Mouse (Mus musculus) forebrain, embryonic 11.5 days (tissue): ENCODE data around the gene Gcc1. TPM values are rescaled to one million over a fixed set of nuclear protein-coding genes. Genes with fewer than 3 reads are reported as not detected.

Experiments
- ATAC-seq: fragments of 200-750 bp; cut with Nextera tagmentation; replicated peaks from 2 replicates; pipeline ENCODE4 v1.8.0; 2017; ENCODE audit warnings: moderate TSS enrichment; ENCODE audit not compliant: low FRiP score
- DNase-seq: peaks from one replicate; pipeline ENCODE4 v3.0.0-alpha.2; 2017; ENCODE audit warnings: low spot score
- H3K27ac ChIP-seq: fragments of 300-500 bp; sonication (generic); 2 replicates; pipeline ENCODE4 v1.5.1; 2014; ENCODE audit warnings: low read depth, low read length
- H3K27me3 ChIP-seq: fragments of 300-500 bp; sonication (generic); 2 replicates; pipeline ENCODE4 v1.6.1; 2014; ENCODE audit warnings: mild to moderate bottlenecking, low read length, mixed read lengths; ENCODE audit not compliant: control insufficient read depth, insufficient read depth
- H3K36me3 ChIP-seq: fragments of 300-500 bp; sonication (generic); 2 replicates; pipeline ENCODE4 v1.6.1; 2014; ENCODE audit warnings: mild to moderate bottlenecking, low read length, moderate library complexity, mixed read lengths; ENCODE audit not compliant: control insufficient read depth, insufficient read depth
- H3K4me1 ChIP-seq: fragments of 300-500 bp; sonication (generic); replicated peaks from 2 replicates; pipeline ENCODE4 v1.6.1; 2014; ENCODE audit warnings: low read length, mixed read lengths; ENCODE audit not compliant: control insufficient read depth, insufficient read depth
- H3K4me2 ChIP-seq: fragments of 300-500 bp; sonication (generic); 2 replicates; pipeline ENCODE4 v1.6.1; 2014; ENCODE audit warnings: low read depth, mild to moderate bottlenecking, low read length, moderate library complexity, mixed read lengths; ENCODE audit not compliant: severe bottlenecking
- H3K4me3 ChIP-seq: fragments of 300-500 bp; sonication (generic); 2 replicates; pipeline ENCODE4 v1.5.1; 2014; ENCODE audit warnings: low read depth, low read length
- H3K9ac ChIP-seq: fragments of 300-500 bp; sonication (generic); 2 replicates; pipeline ENCODE4 v1.6.1; 2014; ENCODE audit warnings: low read length
- H3K9me3 ChIP-seq: fragments of 300-500 bp; sonication (generic); 2 replicates; pipeline ENCODE4 v1.6.1; 2016; ENCODE audit warnings: low read length, mixed read lengths; ENCODE audit not compliant: control insufficient read depth
- WGBS: fragments of 180-500 bp; shearing (Covaris S2); extraction: QIAGEN DNeasy Blood & Tissue Kit; methylation state at CpG from one replicate; pipeline ENCODE4 v1.1.7; 2014; 5-methylcytosine and 5-hydroxymethylcytosine counted together
- polyA plus RNA-seq: library from polyadenylated mRNA; unstranded; fragments of >200 nt; fragmentation: Nextera tagmentation; extraction: Ambion mirVana; gene quantifications from 2 replicates; pipeline ENCODE4 v1.2.1, GENCODE M21; 2014

Gcc1 gene
- polyA plus RNA-seq, 1 experiment from 2014 or later = 10.4 TPM

DNA sequence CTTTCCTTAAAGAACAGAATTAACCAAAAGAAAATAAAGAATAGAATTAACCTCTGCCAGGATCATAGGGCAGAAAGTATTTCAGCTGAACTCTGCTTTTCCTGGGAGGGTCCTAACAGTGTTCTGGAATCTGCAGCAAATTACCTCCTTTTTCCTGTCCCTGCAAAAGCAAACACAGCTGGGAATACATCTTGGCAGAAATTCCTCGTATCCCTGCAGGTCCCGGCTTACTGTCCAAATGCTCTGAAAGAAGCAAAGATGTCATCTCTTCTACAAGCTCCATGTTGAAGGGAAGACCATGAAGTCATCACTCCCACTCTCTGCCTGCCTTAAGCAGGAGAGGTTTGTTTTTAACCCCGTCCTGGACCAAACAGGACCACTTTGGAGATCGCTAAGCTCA is 11.2 kb downstream of the Gcc1 start:
- DNase-seq (no peak), ATAC-seq (no peak)
- H3K4me1 ChIP-seq = peaks cover 11% of the 10 kb centered on the region
- no peaks in the 10 kb centered on the region for H3K27me3 ChIP-seq
- no peak overlapping the region for H3K9ac ChIP-seq
- no peak overlapping the region for H3K4me2 ChIP-seq
- no peak overlapping the region for H3K4me3 ChIP-seq
- no peaks in the 10 kb centered on the region for H3K9me3 ChIP-seq
- peaks cover 4% of the 10 kb centered on the region; the same call in 1 of the 2 replicates for H3K36me3 ChIP-seq
- 81% methylated on average over 4 of the region's 4 CpGs for WGBS
- H3K27ac ChIP-seq = no peak overlapping the region

DNA sequence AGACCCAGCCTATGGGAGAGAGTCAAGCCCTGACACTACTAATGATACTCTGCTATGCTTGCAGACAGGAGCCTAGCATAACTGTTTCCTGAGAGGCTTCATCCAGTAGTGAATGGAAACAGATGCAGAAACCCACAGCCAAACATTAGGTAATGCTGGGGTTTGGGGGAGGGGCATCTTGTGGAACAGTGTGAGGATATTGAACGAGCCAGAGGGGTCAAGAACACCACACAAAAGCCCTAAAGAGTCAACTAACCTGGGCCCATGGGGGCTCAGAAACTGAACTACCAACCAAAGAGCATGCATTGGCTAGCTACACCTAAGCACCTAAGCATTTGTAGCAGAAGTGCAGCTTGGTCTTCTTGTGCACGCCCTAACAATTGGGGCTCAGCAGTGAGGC is 17.0 kb downstream of the Gcc1 start:
- H3K27ac ChIP-seq = no peak overlapping the region
- no peaks in the 10 kb centered on the region for H3K4me1 ChIP-seq
- H3K9ac ChIP-seq = no peak overlapping the region
- 79% methylated on average over 2 of the region's 2 CpGs for WGBS
- H3K27me3 ChIP-seq = no peaks in the 10 kb centered on the region
- no peak for ATAC-seq
- no peaks in the 10 kb centered on the region for H3K9me3 ChIP-seq
- no peak for DNase-seq
- H3K4me3 ChIP-seq = no peak overlapping the region
- H3K4me2 ChIP-seq = no peak overlapping the region
- no peaks in the 10 kb centered on the region for H3K36me3 ChIP-seq

DNA sequence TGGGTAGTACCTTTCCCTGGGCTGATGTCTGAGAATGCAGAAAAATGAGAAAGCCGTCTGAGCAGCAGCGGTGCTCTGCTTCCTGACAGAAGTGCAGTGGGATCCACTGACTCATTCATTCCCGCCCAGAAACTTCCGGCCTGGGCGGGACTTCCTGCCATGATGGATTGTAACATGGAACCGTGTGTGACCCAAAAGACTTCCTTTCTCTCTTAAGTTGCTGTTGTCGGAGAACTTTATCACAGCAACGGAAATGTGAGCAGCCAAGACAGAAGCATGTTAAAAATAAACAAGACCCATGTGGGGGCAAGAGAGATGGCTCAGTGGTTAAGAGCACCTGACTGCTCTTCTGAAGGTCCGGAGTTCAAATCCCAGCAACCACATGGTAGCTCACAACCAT is 18.1 kb downstream of the Gcc1 start:
- no peak for DNase-seq
- 89% methylated on average over 9 of the region's 9 CpGs for WGBS

DNA sequence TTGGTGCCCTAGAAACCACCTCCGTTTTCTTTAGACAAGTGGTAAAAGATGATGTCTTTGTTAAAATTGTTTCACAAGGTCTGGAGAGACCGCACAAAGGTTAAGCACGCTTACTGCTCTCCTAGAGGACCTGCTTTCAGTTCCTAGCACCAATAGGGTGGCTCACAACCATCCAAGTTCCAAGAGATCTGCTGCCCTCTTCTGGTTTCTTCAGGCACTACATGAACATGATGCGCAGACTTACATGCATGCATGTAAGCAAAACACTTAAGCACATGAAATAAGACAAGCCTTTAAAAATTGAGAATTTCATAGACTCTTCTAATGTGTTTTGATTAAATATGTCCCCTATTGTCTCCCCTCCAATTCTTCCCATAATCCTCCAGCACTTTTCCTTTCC is 28.4 kb downstream of the Gcc1 start:
- peaks cover 4% of the 10 kb centered on the region; the same call in 1 of the 2 replicates for H3K4me1 ChIP-seq
- no peaks in the 10 kb centered on the region for H3K36me3 ChIP-seq
- ATAC-seq = no peak
- peaks cover 8% of the 10 kb centered on the region; the same call in 1 of the 2 replicates for H3K27me3 ChIP-seq
- H3K4me2 ChIP-seq = no peak overlapping the region
- 89% methylated on average over 4 of the region's 4 CpGs for WGBS
- DNase-seq = no peak
- H3K27ac ChIP-seq = no peak overlapping the region
- H3K4me3 ChIP-seq = no peak overlapping the region
- H3K9ac ChIP-seq = no peak overlapping the region
- H3K9me3 ChIP-seq = no peaks in the 10 kb centered on the region

More for the DNA sequence above, 18.1 kb downstream of the Gcc1 start:
- Histone ChIP-seq H3K9me3 (no peaks in the 10 kb centered on the region), H3K27ac (no peak overlapping the region), H3K4me2 (no peak overlapping the region), H3K27me3 (no peaks in the 10 kb centered on the region), H3K4me3 (no peak overlapping the region), H3K9ac (no peak overlapping the region), H3K36me3 (no peaks in the 10 kb centered on the region), H3K4me1 (no peaks in the 10 kb centered on the region)
- no peak for ATAC-seq

DNA sequence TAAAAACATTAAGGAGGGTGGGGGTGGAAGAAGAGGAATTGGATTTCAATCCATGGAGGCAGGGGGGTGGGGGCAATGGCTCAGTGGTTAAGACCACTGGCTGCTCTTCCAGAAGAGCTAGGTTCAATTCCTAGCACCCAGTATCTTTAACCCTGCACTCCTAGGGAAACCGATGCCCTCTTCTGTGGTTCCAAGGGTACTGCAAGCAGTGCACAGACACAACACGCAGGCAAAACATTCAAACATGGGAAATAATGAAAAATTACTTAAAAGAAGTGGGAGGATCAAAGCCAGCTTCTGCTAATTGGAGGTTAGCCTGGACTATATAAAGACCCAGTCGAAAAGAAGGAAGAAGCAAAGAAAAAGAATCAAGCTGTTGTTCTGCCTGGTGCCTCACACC is 29.5 kb downstream of the Gcc1 start:
- DNase-seq = no peak
- no peaks in the 10 kb centered on the region for H3K9me3 ChIP-seq
- H3K36me3 ChIP-seq = no peaks in the 10 kb centered on the region
- H3K4me1 ChIP-seq = peaks cover 4% of the 10 kb centered on the region; the same call in 1 of the 2 replicates
- peaks cover 18% of the 10 kb centered on the region for H3K27me3 ChIP-seq
- H3K9ac ChIP-seq = no peak overlapping the region
- H3K27ac ChIP-seq = no peak overlapping the region
- H3K4me2 ChIP-seq = no peak overlapping the region
- 88% methylated on average over 3 of the region's 3 CpGs for WGBS
- no peak for ATAC-seq
- H3K4me3 ChIP-seq = no peak overlapping the region

DNA sequence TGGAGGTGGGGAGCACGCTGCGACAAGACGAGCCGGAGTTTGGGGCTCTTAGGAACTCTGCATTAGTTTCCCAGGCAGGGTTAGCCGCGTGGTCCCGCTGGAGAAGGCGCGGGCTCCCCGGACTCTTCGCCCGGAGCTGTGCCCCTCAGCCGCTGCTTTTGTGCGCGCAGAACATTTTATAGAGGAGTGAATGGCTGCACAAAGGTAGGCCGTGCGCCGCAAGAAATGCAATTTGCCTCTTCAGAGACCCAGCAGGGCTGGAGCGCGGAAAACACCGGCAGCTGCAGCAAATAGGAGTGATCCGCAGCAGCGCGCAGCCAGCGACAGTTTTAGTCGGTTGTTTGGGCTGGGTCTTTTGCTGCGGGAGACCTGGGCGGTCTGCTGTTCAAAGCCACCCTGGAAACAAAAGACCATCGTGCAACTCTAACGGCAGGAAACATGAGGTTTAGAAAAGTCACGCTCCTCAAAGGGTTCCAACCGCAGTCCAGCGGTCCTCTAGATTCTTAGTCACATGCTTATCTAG is 30.4 kb downstream of the Gcc1 start, which contains the start of gene Zfp800:
Gene Zfp800, minus strand, starts transcription at position 325 of the 523 bp plus-strand sequence.
- Histone ChIP-seq H3K36me3 (no peaks in the 10 kb centered on the region), H3K4me1 (peaks cover 4% of the 10 kb centered on the region; the same call in 1 of the 2 replicates), H3K27me3 (peaks cover 19% of the 10 kb centered on the region), H3K9me3 (no peaks in the 10 kb centered on the region), H3K27ac (peak within 1 kb of the TSS; percentile 81), H3K4me2 (peak within 1 kb of the TSS; percentile 77), H3K9ac (peak within 1 kb of the TSS; percentile 70), H3K4me3 (peak within 1 kb of the TSS; percentile 43)
- under 1% methylated on average over 33 of the region's 33 CpGs for WGBS
- peak; percentile 78 for DNase-seq
- ATAC-seq = peak; percentile 63

DNA sequence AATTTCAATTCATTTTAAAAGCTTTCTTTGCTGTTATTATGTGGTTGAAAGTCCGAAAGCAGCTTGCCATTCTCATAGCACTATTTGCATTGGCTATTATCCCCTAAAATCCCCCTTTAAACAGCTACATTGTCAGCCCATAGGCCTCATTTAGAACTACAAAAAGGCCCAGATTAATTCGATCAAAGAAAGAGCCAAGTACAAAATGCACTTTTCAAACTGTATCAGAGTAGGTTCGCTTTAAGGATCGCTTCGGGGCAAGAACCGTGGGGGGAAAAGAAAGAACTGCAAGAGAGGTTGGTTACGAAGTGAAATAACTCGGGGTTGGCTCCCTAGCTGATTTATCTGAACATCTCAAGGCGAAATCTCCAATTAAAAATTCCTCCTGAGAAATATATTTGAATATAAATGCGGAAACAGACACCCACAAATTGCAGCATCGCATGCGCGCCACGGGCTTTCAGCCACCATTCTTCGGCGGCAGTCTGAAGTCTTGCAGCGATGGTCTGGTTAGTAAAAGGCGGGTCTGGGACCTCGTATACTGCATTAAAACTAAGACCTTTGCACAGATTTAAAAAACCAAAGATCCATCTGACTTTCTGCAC is 31.2 kb downstream of the Gcc1 start:
- peaks cover 4% of the 10 kb centered on the region; the same call in 1 of the 2 replicates for H3K4me1 ChIP-seq
- H3K4me2 ChIP-seq = peak overlapping the region; percentile 77
- WGBS = under 1% methylated on average over 19 of the region's 19 CpGs
- H3K9ac ChIP-seq = peak overlapping the region; percentile 70
- peaks cover 19% of the 10 kb centered on the region for H3K27me3 ChIP-seq
- DNase-seq (peak; percentile 76), ATAC-seq (peak; percentile 57)
- H3K27ac ChIP-seq = peak overlapping the region; percentile 81
- peak overlapping the region; percentile 43 for H3K4me3 ChIP-seq
- H3K9me3 ChIP-seq = no peaks in the 10 kb centered on the region
- H3K36me3 ChIP-seq = no peaks in the 10 kb centered on the region

DNA sequence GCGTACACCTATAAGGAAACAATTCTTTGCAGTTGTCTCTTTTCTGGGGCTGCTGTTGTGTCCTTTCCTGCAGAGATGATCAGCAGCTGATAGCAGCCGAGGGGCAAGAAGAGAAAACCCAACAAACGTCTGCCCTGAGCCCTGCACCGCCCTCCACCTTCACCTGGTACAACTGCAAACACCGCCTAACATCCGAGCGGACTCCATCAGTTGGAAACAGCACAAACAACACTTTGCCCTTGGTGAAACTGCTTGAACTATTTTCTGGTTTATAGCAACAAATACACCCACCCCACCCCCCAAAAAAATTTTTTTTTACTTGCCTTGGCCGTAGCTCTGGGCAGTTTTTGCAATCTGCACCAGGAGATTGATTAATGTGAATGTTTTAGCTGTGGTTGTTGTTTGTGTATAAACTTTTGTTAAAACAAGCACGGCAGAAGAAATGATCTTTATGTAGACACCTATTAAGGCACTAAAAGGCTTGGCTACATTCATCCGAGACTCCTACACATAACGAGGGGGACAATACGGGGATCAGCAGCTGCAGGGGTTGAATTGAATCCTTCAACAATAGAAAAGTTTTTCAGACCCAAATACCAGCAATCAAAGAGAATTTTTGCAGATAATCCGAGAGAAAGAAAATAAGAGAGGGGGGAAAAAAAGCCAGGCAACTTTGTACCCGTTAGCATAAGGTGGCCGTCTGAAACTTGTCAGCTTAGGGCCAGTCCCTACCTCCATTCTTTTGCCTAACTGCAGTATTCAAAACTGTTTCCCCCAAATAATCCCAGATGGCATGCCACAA is 31.9 kb downstream of the Gcc1 start:
- Histone ChIP-seq H3K4me2 (peak overlapping the region; percentile 77), H3K27me3 (peaks cover 19% of the 10 kb centered on the region), H3K4me3 (peak overlapping the region; percentile 43), H3K36me3 (no peaks in the 10 kb centered on the region), H3K4me1 (peaks cover 4% of the 10 kb centered on the region; the same call in 1 of the 2 replicates), H3K27ac (peak overlapping the region; percentile 81; the same call in 1 of the 2 replicates), H3K9me3 (no peaks in the 10 kb centered on the region), H3K9ac (peak overlapping the region; percentile 35; the same call in 1 of the 2 replicates)
- peak; percentile 54 for ATAC-seq
- no peak for DNase-seq
- 7% methylated on average over 15 of the region's 15 CpGs for WGBS
